Mouse (Mus musculus) myocyte (in vitro differentiated cells): Measurements from ENCODE around the gene Krt12. TPM values are rescaled to one million over a fixed set of nuclear protein-coding genes. Genes with fewer than 3 reads are reported as not detected.

Experiments
- H3K27me3 ChIP-seq: one replicate; pipeline ENCODE4 v1.6.1; 2011; ENCODE audit not compliant: control insufficient read depth, insufficient read depth, insufficient read length
- H3K36me3 ChIP-seq: one replicate; pipeline ENCODE4 v1.6.1; 2011; ENCODE audit not compliant: control insufficient read depth, insufficient read depth
- H3K4me2 ChIP-seq: one replicate; pipeline ENCODE4 v1.6.1; 2011; ENCODE audit warnings: low read depth, control low read depth
- H3K4me3 ChIP-seq: one replicate; pipeline ENCODE4 v1.5.1; 2011; ENCODE audit warnings: mild to moderate bottlenecking, control low read depth, moderate library complexity
- H3K79me2 ChIP-seq: one replicate; pipeline ENCODE4 v1.6.1; 2011; ENCODE audit not compliant: control insufficient read depth, insufficient read depth
- H3ac ChIP-seq: one replicate; pipeline ENCODE4 v1.6.1; 2011; ENCODE audit not compliant: control insufficient read depth, insufficient read length
- CEBPB ChIP-seq: IDR thresholded peaks from 2 replicates; pipeline ENCODE4 v1.6.1; 2011; ENCODE audit warnings: mild to moderate bottlenecking, moderate library complexity; ENCODE audit not compliant: poor library complexity, insufficient read depth, severe bottlenecking
- E2F4 ChIP-seq: IDR thresholded peaks from one replicate; pipeline ENCODE4 v1.6.1; 2011; ENCODE audit warnings: mild to moderate bottlenecking, control low read depth, moderate library complexity; ENCODE audit not compliant: insufficient read depth
- MAX ChIP-seq: IDR thresholded peaks from one replicate; pipeline ENCODE4 v1.6.1; 2011; ENCODE audit warnings: low read depth, mild to moderate bottlenecking, control low read depth
- MYOD1 ChIP-seq, 3 experiments: IDR thresholded peaks; one replicate each; pipeline ENCODE4 v1.6.1; 2011; ENCODE audit warnings: control low read depth in 2 of 3, low read depth in 2 of 3, mild to moderate bottlenecking in 2 of 3, moderate library complexity in 1 of 3; ENCODE audit not compliant: insufficient read length in 2 of 3, control insufficient read depth in 1 of 3
- MYOG ChIP-seq, 3 experiments: IDR thresholded peaks; one replicate each; pipeline ENCODE4 v1.6.1; 2011; ENCODE audit warnings: control low read depth in 2 of 3, low read depth in 2 of 3, mild to moderate bottlenecking in 2 of 3; ENCODE audit not compliant: insufficient read length in 2 of 3, control insufficient read depth in 1 of 3, insufficient read depth in 1 of 3
- POLR2A ChIP-seq: IDR thresholded peaks from one replicate; pipeline ENCODE4 v1.6.1; 2011; ENCODE audit warnings: low read depth, mild to moderate bottlenecking, control low read depth, moderate library complexity; ENCODE audit not compliant: insufficient read length
- POLR2AphosphoS2 ChIP-seq: IDR thresholded peaks from one replicate; pipeline ENCODE4 v1.6.1; 2011; ENCODE audit warnings: low read depth, control low read depth; ENCODE audit not compliant: insufficient read length
- REST ChIP-seq: IDR thresholded peaks from one replicate; pipeline ENCODE4 v1.6.1; 2011; ENCODE audit warnings: mild to moderate bottlenecking, control low read depth, moderate library complexity; ENCODE audit not compliant: insufficient read depth, insufficient read length
- SRF ChIP-seq: IDR thresholded peaks from one replicate; pipeline ENCODE4 v1.6.1; 2011; ENCODE audit warnings: low read depth; ENCODE audit not compliant: control insufficient read depth, insufficient read length
- TCF12 ChIP-seq: IDR thresholded peaks from one replicate; pipeline ENCODE4 v1.6.1; 2011; ENCODE audit warnings: mild to moderate bottlenecking, control low read depth; ENCODE audit not compliant: poor library complexity, insufficient read depth, severe bottlenecking
- TCF3 ChIP-seq: IDR thresholded peaks from one replicate; pipeline ENCODE4 v1.6.1; 2011; ENCODE audit warnings: low read depth, control low read depth; ENCODE audit not compliant: insufficient read length
- USF1 ChIP-seq: IDR thresholded peaks from one replicate; pipeline ENCODE4 v1.6.1; 2011; ENCODE audit warnings: low read depth, mild to moderate bottlenecking, control low read depth, moderate library complexity
- polyA plus RNA-seq: library from polyadenylated mRNA; unstranded; fragments of >200 nt; fragmentation: generic; extraction: Trizol; gene quantifications from one replicate; pipeline ENCODE4 v1.2.1, GENCODE M21; 2012; ENCODE audit warnings: missing spikeins

The Krt12 gene
- polyA plus RNA-seq, 1 experiment = not detected

GRCm38 (mm10) chr11:99369853-99370451 lies 52.1 kb downstream of the Krt12 start:
- Histone ChIP-seq H3K4me3 (no peak overlapping the region), H3K79me2 (no peaks in the 10 kb centered on the region), H3K4me2 (no peak overlapping the region), H3K36me3 (no peaks in the 10 kb centered on the region), H3ac (no peak overlapping the region), H3K27me3 (peaks cover 39% of the 10 kb centered on the region)
- no peak for TF ChIP-seq TCF12
- TF ChIP-seq CEBPB = no peak
- TF ChIP-seq MAX = no peak
- no peak for TF ChIP-seq POLR2A
- no peak for TF ChIP-seq POLR2AphosphoS2
- no peak for TF ChIP-seq REST
- TF ChIP-seq SRF = no peak
- no peak for TF ChIP-seq MYOG (IDR thresholded peaks at IDR 0.05; ENCODE audit: control insufficient read depth in 1 of 3, insufficient read depth in 1 of 3, insufficient read length in 2 of 3, low read depth in 2 of 3)
- TF ChIP-seq MYOD1 (IDR thresholded peaks at IDR 0.05; ENCODE audit: control insufficient read depth in 1 of 3, insufficient read length in 2 of 3, low read depth in 2 of 3) = no peak
- no peak for TF ChIP-seq TCF3
- TF ChIP-seq E2F4 = no peak
- TF ChIP-seq USF1 = no peak

GRCm38 (mm10) chr11:99369229-99369628 lies 52.8 kb downstream of the Krt12 start:
- peaks cover 34% of the 10 kb centered on the region for H3K27me3 ChIP-seq
- no peak overlapping the region for H3ac ChIP-seq
- no peaks in the 10 kb centered on the region for H3K36me3 ChIP-seq
- H3K4me3 ChIP-seq = no peak overlapping the region
- TF ChIP-seq POLR2A (no peak), MAX (no peak), POLR2AphosphoS2 (no peak), MYOG (IDR thresholded peaks at IDR 0.05; ENCODE audit: control insufficient read depth in 1 of 3, insufficient read depth in 1 of 3, insufficient read length in 2 of 3, low read depth in 2 of 3) (no peak), REST (no peak), MYOD1 (IDR thresholded peaks at IDR 0.05; ENCODE audit: control insufficient read depth in 1 of 3, insufficient read length in 2 of 3, low read depth in 2 of 3) (no peak), TCF12 (no peak), USF1 (no peak), E2F4 (no peak), SRF (no peak), CEBPB (no peak), TCF3 (no peak)
- H3K4me2 ChIP-seq = no peak overlapping the region
- no peaks in the 10 kb centered on the region for H3K79me2 ChIP-seq

DNA sequence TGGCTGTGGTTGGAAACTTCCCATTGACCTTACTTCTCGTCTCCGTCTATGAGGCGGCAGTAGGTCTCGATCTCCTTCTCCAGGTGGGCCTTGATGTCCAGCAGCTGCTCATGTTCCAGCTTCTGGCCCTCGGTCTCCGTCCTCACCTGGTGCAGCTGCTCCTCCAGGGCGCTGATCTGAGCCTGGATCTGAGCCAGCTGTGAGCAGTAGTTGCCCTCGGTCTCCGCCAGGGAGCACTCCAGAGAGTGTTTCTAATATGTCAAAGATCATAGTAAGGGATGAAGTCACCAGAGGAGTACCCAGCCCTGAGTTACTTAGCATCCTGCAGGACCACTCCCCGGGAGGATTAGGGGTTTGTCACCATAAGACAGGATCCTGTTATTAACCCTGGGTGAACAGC lies 55.3 kb downstream of the Krt12 start:
- Histone ChIP-seq H3K4me3 (no peak overlapping the region), H3ac (no peak overlapping the region), H3K4me2 (no peak overlapping the region), H3K79me2 (no peaks in the 10 kb centered on the region), H3K27me3 (peaks cover 28% of the 10 kb centered on the region), H3K36me3 (no peaks in the 10 kb centered on the region)
- no peak for TF ChIP-seq USF1
- TF ChIP-seq MYOG (IDR thresholded peaks at IDR 0.05; ENCODE audit: control insufficient read depth in 1 of 3, insufficient read depth in 1 of 3, insufficient read length in 2 of 3, low read depth in 2 of 3) = no peak
- TF ChIP-seq POLR2AphosphoS2 = no peak
- no peak for TF ChIP-seq MYOD1 (IDR thresholded peaks at IDR 0.05; ENCODE audit: control insufficient read depth in 1 of 3, insufficient read length in 2 of 3, low read depth in 2 of 3)
- TF ChIP-seq TCF3 = no peak
- no peak for TF ChIP-seq SRF
- no peak for TF ChIP-seq E2F4
- TF ChIP-seq CEBPB = no peak
- TF ChIP-seq REST = no peak
- no peak for TF ChIP-seq MAX
- TF ChIP-seq TCF12 = no peak
- no peak for TF ChIP-seq POLR2A

Other genes with a start within 250 kb of the Krt12 start
- gene Smarce1, start 191.2 kb downstream of the Krt12 start, polyA plus RNA-seq = 90.3 TPM
- 0.06 TPM for gene Krt222, start 178.2 kb downstream of the Krt12 start, polyA plus RNA-seq
- not detected for gene Krt24, start 137.0 kb downstream of the Krt12 start, polyA plus RNA-seq
- gene Krt25, start 99.3 kb downstream of the Krt12 start, polyA plus RNA-seq = not detected
- not detected for gene Krt26, start 84.3 kb downstream of the Krt12 start, polyA plus RNA-seq
- gene Krt27, start 71.2 kb downstream of the Krt12 start, polyA plus RNA-seq = not detected
- gene Krt28, start 47.4 kb downstream of the Krt12 start, polyA plus RNA-seq = 0.04 TPM
- 6.7 TPM for gene Krt10, start 32.9 kb downstream of the Krt12 start, polyA plus RNA-seq
- not detected for gene Krt20, start 15.9 kb upstream of the Krt12 start, polyA plus RNA-seq
- gene Krt23, start 70.9 kb upstream of the Krt12 start, polyA plus RNA-seq = 0.02 TPM
- gene Krt39, start 99.1 kb upstream of the Krt12 start, polyA plus RNA-seq = not detected
- gene Krt40, start 120.9 kb upstream of the Krt12 start, polyA plus RNA-seq = not detected
- not detected for gene Krtap3-3, start 128.6 kb upstream of the Krt12 start, polyA plus RNA-seq
- gene Krtap3-2, start 134.6 kb upstream of the Krt12 start, polyA plus RNA-seq = not detected
- not detected for gene Gm11939, start 137.2 kb upstream of the Krt12 start, polyA plus RNA-seq
- gene Krtap3-1, start 144.4 kb upstream of the Krt12 start, polyA plus RNA-seq = not detected
- not detected for gene Krtap1-5, start 158.8 kb upstream of the Krt12 start, polyA plus RNA-seq
- not detected for gene Krtap1-4, start 161.4 kb upstream of the Krt12 start, polyA plus RNA-seq
- gene Krtap1-3, start 169.1 kb upstream of the Krt12 start, polyA plus RNA-seq = not detected
- not detected for gene Krtap9-3, start 175.8 kb upstream of the Krt12 start, polyA plus RNA-seq
- not detected for gene Gm11938, start 181.0 kb upstream of the Krt12 start, polyA plus RNA-seq
- not detected for gene Gm11937, start 187.9 kb upstream of the Krt12 start, polyA plus RNA-seq
- not detected for gene Krtap2-4, start 192.6 kb upstream of the Krt12 start, polyA plus RNA-seq
- not detected for gene Gm11562, start 198.2 kb upstream of the Krt12 start, polyA plus RNA-seq
- gene Krtap4-1, start 206.0 kb upstream of the Krt12 start, polyA plus RNA-seq = not detected
- gene Krtap4-2, start 212.8 kb upstream of the Krt12 start, polyA plus RNA-seq = not detected
- not detected for gene Krtap4-7, start 221.8 kb upstream of the Krt12 start, polyA plus RNA-seq
- gene Gm11555, start 228.0 kb upstream of the Krt12 start, polyA plus RNA-seq = not detected
- gene Gm11563, start 236.7 kb upstream of the Krt12 start, polyA plus RNA-seq = not detected
- gene Krtap4-6, start 243.7 kb upstream of the Krt12 start, polyA plus RNA-seq = not detected